Mouse (Mus musculus) midbrain, embryonic 11.5 days (tissue): ENCODE data around the gene Psmb8. TPM values are rescaled to one million over a fixed set of nuclear protein-coding genes. Genes with fewer than 3 reads are reported as not detected.

Experiments used
- ATAC-seq: fragments of 200-750 bp; cut with Nextera tagmentation; 2 replicates; pipeline ENCODE4 v1.8.0; 2017; ENCODE audit warnings: moderate TSS enrichment, moderate library complexity; ENCODE audit not compliant: low FRiP score
- DNase-seq: peaks from one replicate; pipeline ENCODE4 v3.0.0; 2015; ENCODE audit warnings: low spot score; ENCODE audit errors: missing footprints
- H3K27ac ChIP-seq: fragments of 300-500 bp; sonication (generic); 2 replicates; pipeline ENCODE4 v1.5.1; 2014; ENCODE audit warnings: low read depth, low read length
- H3K27me3 ChIP-seq: fragments of 300-500 bp; sonication (generic); 2 replicates; pipeline ENCODE4 v1.6.1; 2014; ENCODE audit warnings: mild to moderate bottlenecking, low read length, moderate library complexity, mixed read lengths; ENCODE audit not compliant: control insufficient read depth, insufficient read depth
- H3K36me3 ChIP-seq: fragments of 300-500 bp; sonication (generic); 2 replicates; pipeline ENCODE4 v1.6.1; 2014; ENCODE audit warnings: mild to moderate bottlenecking, low read length, moderate library complexity, mixed read lengths; ENCODE audit not compliant: control insufficient read depth, insufficient read depth
- H3K4me1 ChIP-seq: fragments of 300-500 bp; sonication (generic); 2 replicates; pipeline ENCODE4 v1.6.1; 2014; ENCODE audit warnings: low read length; ENCODE audit not compliant: control insufficient read depth, insufficient read depth
- H3K4me2 ChIP-seq: fragments of 300-500 bp; sonication (generic); 2 replicates; pipeline ENCODE4 v1.6.1; 2014; ENCODE audit warnings: mild to moderate bottlenecking, moderate library complexity
- H3K4me3 ChIP-seq: fragments of 300-500 bp; sonication (generic); 2 replicates; pipeline ENCODE4 v1.5.1; 2014; ENCODE audit warnings: low read depth, low read length
- H3K9ac ChIP-seq: fragments of 300-500 bp; sonication (generic); 2 replicates; pipeline ENCODE4 v1.6.1; 2014; ENCODE audit warnings: low read length
- H3K9me3 ChIP-seq: fragments of 300-500 bp; sonication (generic); 2 replicates; pipeline ENCODE4 v1.6.1; 2016; ENCODE audit warnings: low read length; ENCODE audit not compliant: control insufficient read depth
- WGBS: fragments of 180-500 bp; shearing (Covaris S2); extraction: QIAGEN DNeasy Blood & Tissue Kit; methylation state at CpG from one replicate; pipeline ENCODE4 v1.1.7; 2014; 5-methylcytosine and 5-hydroxymethylcytosine counted together
- polyA plus RNA-seq: library from polyadenylated mRNA; unstranded; fragments of >200 nt; fragmentation: Nextera tagmentation; extraction: Ambion mirVana; gene quantifications from 2 replicates; pipeline ENCODE4 v1.2.1, GENCODE M21; 2014

The Psmb8 gene
- polyA plus RNA-seq, 1 experiment from 2014 or later: 2.1 TPM

DNA sequence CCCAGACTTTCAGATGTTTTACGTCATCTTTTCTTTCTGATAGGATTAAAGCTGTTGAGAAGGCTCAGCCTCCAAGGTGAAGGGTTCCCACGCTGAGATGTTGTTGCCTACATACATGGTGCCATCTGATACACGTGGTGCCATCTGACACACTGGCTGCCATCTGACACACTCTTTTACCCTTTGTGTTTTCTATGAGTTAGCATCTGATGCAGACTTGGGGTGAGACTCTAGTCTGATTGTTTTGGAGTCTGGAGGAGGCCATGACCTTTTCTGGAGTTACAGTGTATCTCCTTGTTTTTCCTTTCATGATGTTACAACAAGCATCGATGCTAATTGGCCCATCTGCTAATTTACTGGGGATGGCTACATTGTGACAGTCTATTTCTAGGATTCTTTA lies 47.1 kb downstream of the Psmb8 start:
- Histone ChIP-seq H3K27me3 (no peaks in the 10 kb centered on the region), H3K4me1 (no peaks in the 10 kb centered on the region), H3K36me3 (no peaks in the 10 kb centered on the region), H3K9me3 (no peaks in the 10 kb centered on the region), H3K4me3 (no peak overlapping the region), H3K27ac (no peak overlapping the region), H3K9ac (no peak overlapping the region), H3K4me2 (no peak overlapping the region)
- no peak for DNase-seq
- ATAC-seq: no peak
- WGBS: 73% methylated on average over 4 of the region's 4 CpGs

DNA sequence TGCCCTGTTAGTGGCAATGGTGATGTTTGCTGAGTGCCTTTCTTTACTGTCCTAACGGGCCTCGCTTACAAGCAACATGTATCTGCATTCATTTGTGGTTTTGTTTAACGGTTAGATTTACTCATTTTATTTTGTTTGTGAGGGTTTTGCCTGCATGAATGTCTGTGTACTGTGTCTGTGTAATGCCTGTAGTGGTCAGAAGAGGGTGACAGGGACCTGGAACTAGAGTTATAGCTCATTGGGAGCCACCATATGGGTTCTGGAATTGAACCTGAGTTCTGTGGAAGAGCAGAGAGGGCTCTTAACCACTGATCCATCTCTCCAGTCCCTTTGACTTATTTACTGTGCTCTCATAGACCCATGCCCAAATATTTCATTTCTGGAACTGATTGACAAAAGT lies 49.5 kb downstream of the Psmb8 start:
- Histone ChIP-seq H3K9me3 (no peaks in the 10 kb centered on the region), H3K9ac (no peak overlapping the region), H3K27me3 (no peaks in the 10 kb centered on the region), H3K4me3 (no peak overlapping the region), H3K36me3 (no peaks in the 10 kb centered on the region), H3K27ac (no peak overlapping the region), H3K4me1 (no peaks in the 10 kb centered on the region), H3K4me2 (no peak overlapping the region)
- WGBS: 85% methylated on average over 3 of the region's 3 CpGs
- ATAC-seq (no peak), DNase-seq (no peak)

DNA sequence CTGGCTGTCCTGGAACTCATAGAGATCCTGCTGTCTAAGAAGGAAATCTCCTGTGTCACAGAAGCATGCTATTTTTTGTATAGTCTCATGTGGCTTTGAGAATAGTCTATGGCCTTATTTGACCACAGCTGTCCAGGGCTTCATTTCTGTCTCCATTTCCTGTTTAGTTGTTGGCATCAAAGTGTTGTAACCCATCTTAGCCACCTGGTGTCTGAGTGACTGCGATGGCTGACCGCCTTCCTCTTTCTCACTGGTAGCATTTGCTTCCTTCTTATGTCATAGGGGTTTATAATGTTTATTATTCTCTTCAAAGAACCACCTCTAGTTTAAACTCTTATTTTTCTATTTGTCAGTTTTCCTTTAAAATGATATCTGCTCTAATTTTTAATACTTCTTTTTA lies 51.2 kb downstream of the Psmb8 start:
- ATAC-seq: no peak
- H3K4me1 ChIP-seq: no peaks in the 10 kb centered on the region
- DNase-seq: no peak
- H3K9me3 ChIP-seq: no peaks in the 10 kb centered on the region
- H3K4me2 ChIP-seq: no peak overlapping the region
- H3K27me3 ChIP-seq: no peaks in the 10 kb centered on the region
- no peaks in the 10 kb centered on the region for H3K36me3 ChIP-seq
- 96% methylated on average over 2 of the region's 2 CpGs for WGBS
- H3K27ac ChIP-seq: no peak overlapping the region
- H3K4me3 ChIP-seq: no peak overlapping the region
- no peak overlapping the region for H3K9ac ChIP-seq

DNA sequence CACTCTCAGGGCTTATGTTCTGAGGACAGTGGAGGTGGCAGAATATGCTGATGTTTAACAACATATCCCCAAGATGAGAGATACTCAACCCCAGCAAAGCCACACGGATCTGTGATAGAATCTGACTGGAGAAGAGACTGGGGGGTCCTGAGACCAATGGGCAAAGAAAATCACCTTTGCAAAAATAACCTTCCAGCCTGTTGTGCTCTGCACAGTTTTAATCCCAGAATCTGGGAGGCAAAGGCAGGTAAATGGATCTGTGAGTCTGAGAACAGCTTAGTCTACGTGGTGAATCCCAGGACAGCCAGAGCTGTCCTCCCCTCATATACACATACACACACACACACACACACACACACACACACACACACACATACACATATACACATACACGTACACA lies 51.8 kb downstream of the Psmb8 start:
- no peak for DNase-seq
- H3K4me1 ChIP-seq: no peaks in the 10 kb centered on the region
- no peaks in the 10 kb centered on the region for H3K36me3 ChIP-seq
- no peak overlapping the region for H3K4me3 ChIP-seq
- H3K27me3 ChIP-seq: no peaks in the 10 kb centered on the region
- WGBS: 47% methylated on average over 3 of the region's 3 CpGs
- no peak for ATAC-seq
- no peak overlapping the region for H3K27ac ChIP-seq
- no peak overlapping the region for H3K4me2 ChIP-seq
- H3K9me3 ChIP-seq: no peaks in the 10 kb centered on the region
- no peak overlapping the region for H3K9ac ChIP-seq

DNA sequence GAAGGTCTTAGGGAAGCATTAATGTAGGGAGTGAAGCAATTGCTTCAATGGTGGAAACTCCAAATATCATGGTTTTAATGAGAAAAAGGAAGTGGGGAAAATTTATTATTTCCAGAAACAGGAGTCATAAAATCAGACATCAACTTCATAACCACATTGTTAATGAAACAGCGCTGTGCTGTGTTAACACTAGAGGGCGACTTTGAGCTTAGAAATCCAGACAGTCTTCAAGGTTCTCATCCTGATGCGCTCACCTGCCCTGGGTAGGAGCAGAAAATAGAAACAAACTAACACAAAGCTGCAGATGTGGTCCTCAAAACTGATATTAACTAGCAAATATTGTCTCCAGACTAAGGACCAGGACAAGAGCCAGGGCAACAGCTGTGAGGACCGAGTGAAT lies 52.4 kb downstream of the Psmb8 start:
- Histone ChIP-seq H3K9me3 (no peaks in the 10 kb centered on the region), H3K4me3 (no peak overlapping the region), H3K27ac (no peak overlapping the region), H3K36me3 (no peaks in the 10 kb centered on the region), H3K27me3 (no peaks in the 10 kb centered on the region), H3K4me1 (no peaks in the 10 kb centered on the region), H3K9ac (no peak overlapping the region), H3K4me2 (no peak overlapping the region)
- WGBS: 18% methylated on average over 4 of the region's 4 CpGs
- DNase-seq (peak; percentile 91), ATAC-seq (no peak)

Other genes with a start within 250 kb of the Psmb8 start
- gene B3galt4, start 246.2 kb upstream of the Psmb8 start, polyA plus RNA-seq: 3.4 and 4.2 TPM in 2 replicates
- 36.3 and 36.5 TPM in 2 replicates for gene Vps52, start 241.9 kb upstream of the Psmb8 start, polyA plus RNA-seq
- 1,159 and 1,302 TPM in 2 replicates for gene Rps18, start 241.7 kb upstream of the Psmb8 start, polyA plus RNA-seq
- gene H2-K1, start 197.4 kb upstream of the Psmb8 start, polyA plus RNA-seq: 30.0 and 37.2 TPM in 2 replicates
- 5.5 and 7.1 TPM in 2 replicates for gene Ring1, start 173.0 kb upstream of the Psmb8 start, polyA plus RNA-seq
- 95.4 and 99.0 TPM in 2 replicates for gene H2-Ke6, start 169.7 kb upstream of the Psmb8 start, polyA plus RNA-seq
- 85.1 and 97.4 TPM in 2 replicates for gene Slc39a7, start 166.0 kb upstream of the Psmb8 start, polyA plus RNA-seq
- 17.2 and 17.9 TPM in 2 replicates for gene Rxrb, start 165.9 kb upstream of the Psmb8 start, polyA plus RNA-seq
- gene Col11a2, start 158.3 kb upstream of the Psmb8 start, polyA plus RNA-seq: 0.52 and 1.4 TPM in 2 replicates
- 0.19 and 0.33 TPM in 2 replicates for gene H2-Oa, start 105.4 kb upstream of the Psmb8 start, polyA plus RNA-seq
- 8.0 and 9.5 TPM in 2 replicates for gene H2-DMa, start 78.2 kb upstream of the Psmb8 start, polyA plus RNA-seq
- 98.7 and 99.2 TPM in 2 replicates for gene Brd2, start 75.1 kb upstream of the Psmb8 start, polyA plus RNA-seq
- gene H2-DMb2, start 54.4 kb upstream of the Psmb8 start, polyA plus RNA-seq: not detected in 2 replicates
- 0.25 and 0.38 TPM in 2 replicates for gene H2-DMb1, start 44.6 kb upstream of the Psmb8 start, polyA plus RNA-seq
- gene Tap1, start 10.2 kb upstream of the Psmb8 start, polyA plus RNA-seq: 0.77 and 1.7 TPM in 2 replicates
- gene Psmb9, start 10.0 kb upstream of the Psmb8 start, polyA plus RNA-seq: 1.0 and 1.3 TPM in 2 replicates
- 0.27 and 0.63 TPM in 2 replicates for gene Tap2, start 5.8 kb downstream of the Psmb8 start, polyA plus RNA-seq
- not detected in 2 replicates for gene H2-Ob, start 41.2 kb downstream of the Psmb8 start, polyA plus RNA-seq
- gene H2-Ab1, start 60.0 kb downstream of the Psmb8 start, polyA plus RNA-seq: 4.3 and 4.7 TPM in 2 replicates
- not detected in 2 replicates for gene H2-Aa, start 90.1 kb downstream of the Psmb8 start, polyA plus RNA-seq
- 1.7 TPM in 2 replicates for gene H2-Eb1, start 108.1 kb downstream of the Psmb8 start, polyA plus RNA-seq
- not detected in 2 replicates for gene H2-Eb2, start 127.9 kb downstream of the Psmb8 start, polyA plus RNA-seq
- gene Btnl2, start 157.1 kb downstream of the Psmb8 start, polyA plus RNA-seq: 0.07 TPM in 1 of 2 replicates, not detected in the other
- not detected in 2 replicates for gene Btnl1, start 179.4 kb downstream of the Psmb8 start, polyA plus RNA-seq
- 1.6 and 2.9 TPM in 2 replicates for gene BC051142, start 201.1 kb downstream of the Psmb8 start, polyA plus RNA-seq